Mouse (Mus musculus): ENCODE results near the gene Trim39.

DNA sequence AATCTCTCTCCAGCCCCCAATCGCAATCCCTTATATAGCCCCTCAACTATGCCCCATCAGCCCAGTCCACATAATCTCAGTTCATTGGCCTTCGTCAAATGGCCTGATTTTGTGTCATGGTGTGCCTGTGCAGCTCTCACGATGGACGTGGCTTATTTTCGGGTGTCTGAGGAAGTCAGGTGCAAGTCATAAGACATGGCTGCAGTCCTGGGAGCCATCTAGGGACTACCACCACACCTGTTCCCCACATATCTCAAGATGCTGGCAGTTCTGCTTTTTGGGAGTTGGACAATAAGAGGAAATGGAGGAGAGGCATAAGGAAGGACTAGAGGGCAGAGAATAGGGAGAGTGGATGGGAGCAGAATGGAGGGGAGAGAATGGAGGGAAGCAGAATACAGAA, 38.5 kb downstream of the Trim39 start:
- no peak for TF ChIP-seq POLR2A (IDR thresholded peaks at IDR 0.05; ENCODE audit: low read depth, low read length)
- TF ChIP-seq CTCF (IDR thresholded peaks at IDR 0.05; ENCODE audit: extremely low read depth, insufficient read depth, insufficient read length, insufficient replicate concordance), result no peak

Measured in spleen, adult 2 months (tissue).